Mouse (Mus musculus) monocyte, adult 2 months (primary cell): ENCODE results near the gene Pde7b.
"Not testable (repeated sequence)": the region's sequence is repeated elsewhere in the genome, so short reads cannot be mapped to it uniquely, and the experiment has no call there.

Experiments used
- DNase-seq, 2 experiments: peaks; one replicate each; pipeline ENCODE4 v3.0.0; 2022; ENCODE audit warnings: low spot score in 2 of 2, low read depth in 1 of 2

Gene Pde7b

GRCm38 (mm10) chr10:20550771-20551170 lies 174.1 kb downstream of the Pde7b start:
- no peak for DNase-seq

GRCm38 (mm10) chr10:20550161-20550560 lies 174.7 kb downstream of the Pde7b start:
- DNase-seq = no peak

GRCm38 (mm10) chr10:20548833-20549710 lies 175.8 kb downstream of the Pde7b start:
- no peak for DNase-seq

GRCm38 (mm10) chr10:20547951-20548551 lies 176.8 kb downstream of the Pde7b start:
- DNase-seq = no peak

GRCm38 (mm10) chr10:20543121-20543520 lies 181.8 kb downstream of the Pde7b start:
- DNase-seq = no peak

GRCm38 (mm10) chr10:20533811-20534210 lies 191.1 kb downstream of the Pde7b start:
- no peak for DNase-seq

- no peak for DNase-seq
Measured at GRCm38 (mm10) chr10:20531921-20532320, 193.0 kb downstream of the Pde7b start.

- DNase-seq = no peak
Measured at GRCm38 (mm10) chr10:20528544-20529411, 196.1 kb downstream of the Pde7b start.

GRCm38 (mm10) chr10:20527737-20528136 lies 197.1 kb downstream of the Pde7b start:
- DNase-seq = no peak

GRCm38 (mm10) chr10:20518529-20518889 lies 206.4 kb downstream of the Pde7b start:
- DNase-seq = no peak

- DNase-seq = not testable (repeated sequence)
Measured at GRCm38 (mm10) chr10:20517756-20518528, 206.9 kb downstream of the Pde7b start.

GRCm38 (mm10) chr10:20513891-20514290 lies 211.0 kb downstream of the Pde7b start:
- DNase-seq = no peak

GRCm38 (mm10) chr10:20513461-20513860 lies 211.4 kb downstream of the Pde7b start:
- no peak for DNase-seq

- no peak for DNase-seq
Measured at GRCm38 (mm10) chr10:20509819-20510218, 215.1 kb downstream of the Pde7b start.

GRCm38 (mm10) chr10:20508497-20508896 lies 216.4 kb downstream of the Pde7b start:
- DNase-seq = no peak

- DNase-seq = no peak
Measured at GRCm38 (mm10) chr10:20507732-20508412, 217.0 kb downstream of the Pde7b start.

GRCm38 (mm10) chr10:20507069-20507468 lies 217.8 kb downstream of the Pde7b start:
- DNase-seq = no peak

- peak; percentile 19 to 35 for DNase-seq
Measured at GRCm38 (mm10) chr10:20505454-20505853, 219.4 kb downstream of the Pde7b start.

GRCm38 (mm10) chr10:20504800-20505199 lies 220.1 kb downstream of the Pde7b start:
- DNase-seq = no peak
